Mouse (Mus musculus): ENCODE results near the gene Schip1. TPM values are rescaled to one million over a fixed set of nuclear protein-coding genes. Genes with fewer than 3 reads are reported as not detected.

Schip1 gene
- polyA plus RNA-seq, 1 experiment = 2.5 TPM

DNA sequence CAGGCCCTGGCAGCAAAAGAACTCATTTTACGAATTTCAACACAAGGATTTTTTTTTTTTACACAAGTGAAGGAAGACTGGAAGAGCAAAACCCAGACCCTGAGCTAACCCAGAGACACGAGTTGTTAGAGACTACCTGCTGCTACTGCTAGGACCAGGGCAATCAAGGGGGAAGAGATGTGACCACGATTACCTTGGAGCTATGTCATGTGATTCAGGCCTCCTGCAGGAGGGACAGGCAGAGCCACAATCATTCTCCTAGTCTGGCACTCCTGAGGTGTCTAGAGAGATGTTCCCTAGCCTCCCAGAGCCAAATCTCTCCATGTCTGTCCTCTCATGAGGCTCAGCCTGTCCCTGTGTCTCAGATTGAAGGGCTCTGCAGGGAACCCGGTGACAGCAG, 461.8 kb downstream of the Schip1 start:
- no peak overlapping the region for H3K27ac ChIP-seq (ENCODE audit: control insufficient read depth, insufficient read depth, low read depth, low read length)
- no peaks in the 10 kb centered on the region for H3K36me3 ChIP-seq (ENCODE audit: control insufficient read depth, insufficient read depth, low read length)
- H3K4me3 ChIP-seq (ENCODE audit: control insufficient read depth, low read depth, low read length) = no peak overlapping the region
- no peaks in the 10 kb centered on the region for H3K4me1 ChIP-seq (ENCODE audit: control insufficient read depth, insufficient read depth, low read length)
- TF ChIP-seq POLR2A (IDR thresholded peaks at IDR 0.05; ENCODE audit: control insufficient read depth, low read depth, low read length) (no peak), CTCF (IDR thresholded peaks at IDR 0.05; ENCODE audit: control insufficient read depth, insufficient read depth, insufficient replicate concordance, low read depth, low read length) (no peak)
- H3K27me3 ChIP-seq (ENCODE audit: control insufficient read depth, insufficient read depth, low read length) = no peaks in the 10 kb centered on the region

GRCm38 (mm10) chr3:68527182-68527581, 462.6 kb downstream of the Schip1 start:
- no peak overlapping the region for H3K27ac ChIP-seq (ENCODE audit: control insufficient read depth, insufficient read depth, low read depth, low read length)
- H3K4me1 ChIP-seq (ENCODE audit: control insufficient read depth, insufficient read depth, low read length) = no peaks in the 10 kb centered on the region
- no peaks in the 10 kb centered on the region for H3K36me3 ChIP-seq (ENCODE audit: control insufficient read depth, insufficient read depth, low read length)
- TF ChIP-seq CTCF (IDR thresholded peaks at IDR 0.05; ENCODE audit: control insufficient read depth, insufficient read depth, insufficient replicate concordance, low read depth, low read length) = no peak
- no peaks in the 10 kb centered on the region for H3K27me3 ChIP-seq (ENCODE audit: control insufficient read depth, insufficient read depth, low read length)
- no peak overlapping the region for H3K4me3 ChIP-seq (ENCODE audit: control insufficient read depth, low read depth, low read length)

- Histone ChIP-seq H3K4me1 (ENCODE audit: control insufficient read depth, insufficient read depth, low read length) (no peaks in the 10 kb centered on the region), H3K27ac (ENCODE audit: control insufficient read depth, insufficient read depth, low read depth, low read length) (no peak overlapping the region), H3K4me3 (ENCODE audit: control insufficient read depth, low read depth, low read length) (no peak overlapping the region), H3K36me3 (ENCODE audit: control insufficient read depth, insufficient read depth, low read length) (no peaks in the 10 kb centered on the region), H3K27me3 (ENCODE audit: control insufficient read depth, insufficient read depth, low read length) (no peaks in the 10 kb centered on the region)
- TF ChIP-seq CTCF (IDR thresholded peaks at IDR 0.05; ENCODE audit: control insufficient read depth, insufficient read depth, insufficient replicate concordance, low read depth, low read length) (no peak), POLR2A (IDR thresholded peaks at IDR 0.05; ENCODE audit: control insufficient read depth, low read depth, low read length) (no peak)
Measured at GRCm38 (mm10) chr3:68531908-68532307, 467.3 kb downstream of the Schip1 start.

DNA sequence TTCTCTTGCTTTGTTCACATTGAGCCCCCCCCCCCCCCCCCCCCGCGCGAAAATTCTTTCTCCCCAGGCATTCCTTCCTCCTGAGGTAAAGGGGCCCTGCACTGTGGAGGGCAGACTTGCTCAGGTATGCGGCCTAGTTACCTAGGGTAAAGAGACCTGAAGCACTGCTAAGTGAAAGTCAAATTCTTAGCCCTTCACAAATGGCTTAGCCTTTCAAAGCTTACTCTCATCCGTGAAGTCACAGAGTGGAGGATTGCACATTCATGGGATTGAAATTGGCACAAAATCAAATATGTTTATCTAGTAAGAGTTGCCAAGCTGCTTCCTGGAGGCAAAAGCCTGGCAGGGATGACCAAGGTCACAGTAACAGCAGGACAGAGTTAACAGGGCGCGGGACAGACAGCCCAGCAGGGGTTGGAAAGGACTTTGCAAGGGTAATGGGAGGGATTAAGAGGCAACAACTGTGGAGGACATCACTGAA, 470.0 kb downstream of the Schip1 start:
- Histone ChIP-seq H3K4me1 (ENCODE audit: control insufficient read depth, insufficient read depth, low read length) (no peaks in the 10 kb centered on the region), H3K36me3 (ENCODE audit: control insufficient read depth, insufficient read depth, low read length) (no peaks in the 10 kb centered on the region), H3K27me3 (ENCODE audit: control insufficient read depth, insufficient read depth, low read length) (no peaks in the 10 kb centered on the region), H3K27ac (ENCODE audit: control insufficient read depth, insufficient read depth, low read depth, low read length) (no peak overlapping the region), H3K4me3 (ENCODE audit: control insufficient read depth, low read depth, low read length) (no peak overlapping the region)
- TF ChIP-seq POLR2A (IDR thresholded peaks at IDR 0.05; ENCODE audit: control insufficient read depth, low read depth, low read length) = no peak
- TF ChIP-seq CTCF (IDR thresholded peaks at IDR 0.05; ENCODE audit: control insufficient read depth, insufficient read depth, insufficient replicate concordance, low read depth, low read length) = no peak

DNA sequence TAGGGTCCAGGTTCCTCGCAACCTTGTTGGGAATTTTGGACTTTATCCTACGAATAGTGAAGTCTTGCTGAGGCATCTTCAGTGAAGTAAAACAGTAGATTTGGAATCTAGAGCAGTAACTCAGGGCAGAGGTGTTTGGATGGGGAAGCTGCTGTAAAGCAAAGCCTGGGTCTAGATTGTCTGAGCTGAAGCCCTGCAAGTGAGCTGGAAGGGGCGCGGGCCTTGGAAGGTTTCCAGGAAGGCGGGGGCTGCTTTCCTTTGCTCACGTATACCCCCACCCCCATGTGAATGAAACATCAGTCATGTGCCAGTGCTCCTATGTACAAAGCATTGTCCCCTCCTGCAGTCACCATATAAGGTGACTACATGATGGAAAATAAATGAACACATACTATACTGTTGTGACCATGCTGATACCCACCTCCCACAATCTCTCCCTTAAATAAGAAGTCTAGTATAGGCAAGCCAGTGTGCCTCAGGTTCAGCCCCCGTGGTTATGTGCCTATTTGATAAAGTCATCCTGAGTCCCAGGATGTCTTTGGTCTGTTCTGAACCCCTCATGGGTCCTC, 470.6 kb downstream of the Schip1 start:
- no peak for TF ChIP-seq CTCF (IDR thresholded peaks at IDR 0.05; ENCODE audit: control insufficient read depth, insufficient read depth, insufficient replicate concordance, low read depth, low read length)
- no peak for TF ChIP-seq POLR2A (IDR thresholded peaks at IDR 0.05; ENCODE audit: control insufficient read depth, low read depth, low read length)
- Histone ChIP-seq H3K36me3 (ENCODE audit: control insufficient read depth, insufficient read depth, low read length) (no peaks in the 10 kb centered on the region), H3K27ac (ENCODE audit: control insufficient read depth, insufficient read depth, low read depth, low read length) (no peak overlapping the region), H3K27me3 (ENCODE audit: control insufficient read depth, insufficient read depth, low read length) (no peaks in the 10 kb centered on the region), H3K4me3 (ENCODE audit: control insufficient read depth, low read depth, low read length) (no peak overlapping the region), H3K4me1 (ENCODE audit: control insufficient read depth, insufficient read depth, low read length) (no peaks in the 10 kb centered on the region)

DNA sequence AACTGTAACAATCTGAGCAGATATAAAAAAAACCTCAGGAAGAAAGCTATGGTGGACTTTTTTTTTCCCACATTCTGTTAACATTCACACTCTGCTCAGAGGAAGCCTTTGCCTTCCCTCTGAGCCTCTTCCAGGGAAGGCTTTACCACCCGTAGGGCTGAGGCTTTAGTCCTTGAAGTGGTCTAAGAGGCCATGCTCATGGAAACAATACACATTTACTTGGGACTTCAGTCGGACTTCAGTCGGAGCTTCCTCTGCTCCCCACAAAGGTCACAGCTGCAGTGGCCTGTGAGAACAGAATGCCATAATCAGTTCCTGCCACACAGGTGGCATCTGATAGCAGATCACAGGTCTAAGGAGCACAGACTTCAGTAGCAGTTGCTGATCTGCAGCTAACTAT, 471.5 kb downstream of the Schip1 start:
- Histone ChIP-seq H3K4me3 (ENCODE audit: control insufficient read depth, low read depth, low read length) (no peak overlapping the region), H3K4me1 (ENCODE audit: control insufficient read depth, insufficient read depth, low read length) (no peaks in the 10 kb centered on the region), H3K36me3 (ENCODE audit: control insufficient read depth, insufficient read depth, low read length) (no peaks in the 10 kb centered on the region), H3K27me3 (ENCODE audit: control insufficient read depth, insufficient read depth, low read length) (no peaks in the 10 kb centered on the region), H3K27ac (ENCODE audit: control insufficient read depth, insufficient read depth, low read depth, low read length) (no peak overlapping the region)
- TF ChIP-seq CTCF (IDR thresholded peaks at IDR 0.05; ENCODE audit: control insufficient read depth, insufficient read depth, insufficient replicate concordance, low read depth, low read length) (no peak), POLR2A (IDR thresholded peaks at IDR 0.05; ENCODE audit: control insufficient read depth, low read depth, low read length) (no peak)

DNA sequence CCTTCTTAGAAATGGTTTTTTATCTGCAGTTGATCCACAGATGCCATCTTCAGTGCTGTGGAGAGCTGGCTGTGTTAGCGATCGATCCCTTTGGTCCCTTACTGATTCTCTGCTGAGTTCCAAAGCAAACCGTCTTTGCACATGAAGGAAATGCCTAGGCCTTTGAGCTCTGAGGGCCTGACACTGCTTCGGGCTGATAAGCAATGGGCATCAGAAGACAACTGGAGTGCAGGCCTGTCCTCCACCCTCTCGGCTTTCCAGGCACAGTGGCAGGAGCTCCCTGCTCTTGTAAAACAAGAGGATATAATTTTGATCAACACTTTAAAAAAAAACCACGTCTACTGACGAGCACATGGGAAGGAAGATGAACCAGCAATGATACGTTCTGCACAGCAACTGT, 477.1 kb downstream of the Schip1 start:
- no peak overlapping the region for H3K27ac ChIP-seq (ENCODE audit: control insufficient read depth, insufficient read depth, low read depth, low read length)
- no peaks in the 10 kb centered on the region for H3K27me3 ChIP-seq (ENCODE audit: control insufficient read depth, insufficient read depth, low read length)
- H3K4me3 ChIP-seq (ENCODE audit: control insufficient read depth, low read depth, low read length) = no peak overlapping the region
- no peaks in the 10 kb centered on the region for H3K36me3 ChIP-seq (ENCODE audit: control insufficient read depth, insufficient read depth, low read length)
- no peaks in the 10 kb centered on the region for H3K4me1 ChIP-seq (ENCODE audit: control insufficient read depth, insufficient read depth, low read length)
- TF ChIP-seq CTCF (IDR thresholded peaks at IDR 0.05; ENCODE audit: control insufficient read depth, insufficient read depth, insufficient replicate concordance, low read depth, low read length) (no peak), POLR2A (IDR thresholded peaks at IDR 0.05; ENCODE audit: control insufficient read depth, low read depth, low read length) (no peak)

All from testis, adult 2 months (tissue).